Mouse (Mus musculus) frontal cortex, adult 2 months (tissue): ENCODE data around the gene Olfr740. TPM values are rescaled to one million over a fixed set of nuclear protein-coding genes. Genes with fewer than 3 reads are reported as not detected.

Source experiments
- DNase-seq, 2 experiments: peaks; one replicate each; pipeline ENCODE4 v3.0.0; 2022; ENCODE audit warnings: low spot score in 1 of 2; ENCODE audit errors: extremely low spot score in 1 of 2
- polyA plus RNA-seq: library from polyadenylated mRNA; depleted of rRNA; stranded (reverse); fragments of >200 nt; gene quantifications from 2 replicates; pipeline ENCODE4 v1.2.3, GENCODE M21; 2012; rRNA removed

Olfr740 gene
- 0.08 TPM in 1 of 2 replicates, not detected in the other for polyA plus RNA-seq

DNA sequence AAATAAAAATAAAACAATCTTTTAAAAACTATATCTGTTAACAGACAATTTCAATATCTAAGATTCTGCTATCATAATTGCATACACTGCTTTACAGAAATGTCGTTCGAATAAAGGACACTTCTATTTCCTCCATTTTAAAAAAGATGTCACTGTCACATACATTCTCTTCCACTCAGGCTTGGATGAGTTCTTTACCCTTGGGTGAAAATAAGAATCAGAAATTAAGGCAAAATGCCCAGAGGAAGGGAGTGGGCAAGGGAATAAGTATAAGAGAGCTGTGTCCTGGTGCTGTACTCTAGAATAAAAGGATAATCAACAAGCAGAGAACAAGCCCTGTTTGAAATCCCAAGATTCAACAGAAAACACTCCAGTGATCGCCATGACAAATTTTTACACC, at the start of gene Olfr740:
Gene Olfr740 (plus strand): TSS at position 301 of the 400 bp plus-strand sequence.
- no peak for DNase-seq

DNA sequence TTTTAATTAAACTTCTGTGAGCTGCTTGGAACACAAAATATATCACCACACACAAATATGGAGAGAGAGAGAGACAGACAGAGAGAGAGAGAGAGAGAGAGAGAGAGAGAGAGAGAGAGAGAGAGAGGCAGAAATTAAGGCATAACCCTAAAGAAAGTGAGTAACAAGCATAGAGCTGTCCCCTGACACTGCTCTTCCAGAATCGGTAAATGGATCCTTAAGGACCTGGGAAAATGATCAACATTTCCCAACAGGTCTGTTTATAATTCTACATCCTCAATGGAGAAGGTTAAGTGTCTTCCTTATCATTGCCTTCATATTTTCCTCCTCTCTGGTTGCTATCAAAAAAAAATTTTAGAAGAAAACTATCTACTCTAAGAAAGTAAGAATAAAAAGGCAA, 38.1 kb upstream of the Olfr740 start, which contains the start of gene Olfr738:
Gene Olfr738 (plus strand): TSS at position 301 of the 400 bp plus-strand sequence.
- DNase-seq, result no peak

DNA sequence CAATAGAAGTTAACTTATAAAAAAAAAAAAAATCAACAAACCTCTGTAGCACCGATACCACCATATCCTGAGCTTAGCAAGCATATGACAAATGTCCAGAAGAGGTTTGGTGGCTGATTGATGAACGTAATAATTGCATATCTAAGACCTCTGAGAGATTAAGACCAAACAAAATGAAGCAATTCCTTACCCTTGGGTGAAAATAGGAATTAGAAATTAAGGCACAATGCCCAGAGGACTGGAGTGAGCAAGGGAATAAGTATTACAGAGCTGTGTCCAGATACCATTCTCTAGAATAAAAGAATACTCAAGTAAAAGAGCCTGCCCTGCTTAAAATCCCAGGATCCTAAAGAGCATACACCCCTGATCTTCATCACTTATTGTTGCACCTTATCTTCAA, 27.0 kb upstream of the Olfr740 start, which contains the start of gene Olfr739:
Gene Olfr739 (plus strand): TSS at position 301 of the 400 bp plus-strand sequence.
- DNase-seq, result no peak

DNA sequence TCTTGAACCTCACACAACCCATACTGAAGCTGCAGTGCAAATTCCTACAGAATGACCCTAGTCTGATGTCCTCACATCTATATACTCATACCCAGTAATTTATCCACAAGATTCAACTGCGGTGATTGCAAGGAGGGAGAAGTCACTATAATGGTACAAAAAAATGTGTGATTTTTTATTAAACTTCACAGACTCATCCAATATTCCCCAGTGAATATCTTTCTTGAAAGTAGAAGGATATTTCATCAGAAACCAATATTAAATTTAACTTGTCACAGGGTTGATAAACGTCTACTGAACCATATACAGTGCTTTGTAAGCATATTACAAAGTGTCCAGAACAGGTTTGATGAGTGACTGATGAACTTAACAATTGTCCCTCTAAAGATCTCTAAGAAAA, 27.1 kb downstream of the Olfr740 start, which contains the start of gene Olfr741:
Gene Olfr741 (plus strand): TSS at position 301 of the 400 bp plus-strand sequence.
- DNase-seq, result no peak

DNA sequence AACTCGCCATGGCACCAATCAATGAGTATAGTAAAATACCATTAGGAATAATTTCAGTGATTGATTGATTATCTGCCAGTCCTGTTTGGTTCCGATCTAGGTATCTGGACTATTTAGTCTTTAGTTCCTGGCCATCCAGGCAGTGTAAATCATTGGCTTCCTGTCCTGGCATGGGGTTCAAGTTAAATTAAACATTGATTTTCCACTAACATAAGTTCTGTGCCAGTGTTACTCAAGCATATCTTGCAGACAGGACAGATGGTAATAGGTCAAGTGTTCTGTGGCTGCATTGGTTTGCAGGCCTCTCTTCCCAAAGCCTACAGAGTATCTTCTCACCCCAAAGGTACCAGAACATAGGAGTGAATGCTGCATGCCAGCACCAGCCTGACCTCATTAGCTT, 33.1 kb downstream of the Olfr740 start:
- DNase-seq, result no peak

DNA sequence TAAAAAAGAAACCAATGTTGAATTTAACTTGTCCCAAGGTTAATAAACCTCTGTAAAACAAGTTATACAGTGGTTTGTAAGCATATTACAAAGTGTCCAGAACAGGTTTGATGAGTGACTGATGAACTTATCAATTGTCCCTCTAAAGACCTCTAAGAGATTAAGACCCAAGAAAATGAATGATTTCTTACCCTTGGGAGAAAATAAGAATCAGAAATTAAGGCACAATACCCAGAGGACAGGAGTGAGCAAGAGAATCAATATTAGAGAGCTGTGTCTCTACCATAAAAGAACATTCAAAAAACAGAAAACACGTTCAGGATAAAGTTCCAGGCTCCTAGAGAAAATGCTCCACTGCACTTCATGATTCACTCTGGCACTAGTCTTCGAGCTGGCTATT, 58.0 kb downstream of the Olfr740 start, which contains the start of gene Olfr742:
Gene Olfr742 (plus strand): TSS at position 301 of the 400 bp plus-strand sequence.
- DNase-seq, result no peak

Other genes starting within 250 kb of the Olfr740 start
- not detected in 2 replicates for gene Olfr731, start 203.7 kb upstream of the Olfr740 start, polyA plus RNA-seq
- not detected in 2 replicates for gene Olfr732, start 161.3 kb upstream of the Olfr740 start, polyA plus RNA-seq
- gene Olfr733, start 144.0 kb upstream of the Olfr740 start, polyA plus RNA-seq, result not detected in 2 replicates
- not detected in 2 replicates for gene Olfr734, start 118.8 kb upstream of the Olfr740 start, polyA plus RNA-seq
- gene Olfr735, start 96.7 kb upstream of the Olfr740 start, polyA plus RNA-seq, result not detected in 2 replicates
- not detected in 2 replicates for gene Tlr11, start 87.6 kb upstream of the Olfr740 start, polyA plus RNA-seq
- gene Olfr736, start 64.4 kb upstream of the Olfr740 start, polyA plus RNA-seq, result not detected in 2 replicates
- not detected in 2 replicates for gene Olfr738, start 38.0 kb upstream of the Olfr740 start, polyA plus RNA-seq
- not detected in 2 replicates for gene Olfr739, start 26.9 kb upstream of the Olfr740 start, polyA plus RNA-seq
- gene Olfr741, start 27.2 kb downstream of the Olfr740 start, polyA plus RNA-seq, result not detected in 2 replicates
- gene Olfr742, start 58.1 kb downstream of the Olfr740 start, polyA plus RNA-seq, result not detected in 2 replicates
- not detected in 2 replicates for gene Olfr743, start 76.3 kb downstream of the Olfr740 start, polyA plus RNA-seq
- gene Olfr744, start 169.3 kb downstream of the Olfr740 start, polyA plus RNA-seq, result not detected in 2 replicates
- gene Olfr745, start 193.8 kb downstream of the Olfr740 start, polyA plus RNA-seq, result 0.06 TPM in 1 of 2 replicates, not detected in the other
- not detected in 2 replicates for gene Olfr746, start 201.5 kb downstream of the Olfr740 start, polyA plus RNA-seq
- gene Olfr747, start 247.7 kb downstream of the Olfr740 start, polyA plus RNA-seq, result not detected in 2 replicates